Mouse (Mus musculus): Measurements from ENCODE around the gene Eid3.

DNA sequence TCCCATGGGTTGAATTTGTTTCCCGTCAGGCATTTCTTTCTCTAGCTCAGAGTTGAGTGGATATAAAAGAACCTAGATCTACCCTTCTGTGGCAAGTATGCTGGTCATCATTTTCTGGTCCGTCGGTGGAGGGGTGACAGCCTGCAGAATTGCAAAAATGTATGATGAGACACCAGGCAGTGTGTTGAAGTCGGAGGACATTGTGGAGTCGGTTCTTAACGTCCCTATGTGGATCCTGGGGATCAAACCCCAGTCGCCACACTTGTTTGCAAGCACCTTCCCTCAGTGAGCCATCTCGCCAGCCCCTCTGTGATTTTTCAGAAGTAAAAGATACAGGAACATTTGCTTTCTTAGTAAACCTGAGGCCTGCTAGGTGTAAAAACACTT lies 5.5 kb upstream of the Eid3 start:
- no peak for TF ChIP-seq E2F4 (IDR thresholded peaks at IDR 0.05; ENCODE audit: insufficient replicate concordance, low read depth, low read length)
- no peak for TF ChIP-seq MAFK (IDR thresholded peaks at IDR 0.05; ENCODE audit: insufficient replicate concordance, low read length)
- TF ChIP-seq CTCF (conservative IDR thresholded peaks at IDR 0.05 in 1 of 2, IDR thresholded peaks at IDR 0.05 in 1 of 2; ENCODE audit: low read depth in 2 of 2, low read length in 2 of 2): no peak
- no peak for TF ChIP-seq POLR2A (IDR thresholded peaks at IDR 0.05; ENCODE audit: low read depth, low read length)
- no peak for TF ChIP-seq EP300 (IDR thresholded peaks at IDR 0.05; ENCODE audit: low read length)
- TF ChIP-seq TBP (conservative IDR thresholded peaks at IDR 0.05; ENCODE audit: low read depth, low read length): no peak
- TF ChIP-seq CHD2 (IDR thresholded peaks at IDR 0.05; ENCODE audit: low read length): no peak
- no peak for TF ChIP-seq BHLHE40 (IDR thresholded peaks at IDR 0.05; ENCODE audit: low read depth, low read length)
